In the genomic region with DNA sequence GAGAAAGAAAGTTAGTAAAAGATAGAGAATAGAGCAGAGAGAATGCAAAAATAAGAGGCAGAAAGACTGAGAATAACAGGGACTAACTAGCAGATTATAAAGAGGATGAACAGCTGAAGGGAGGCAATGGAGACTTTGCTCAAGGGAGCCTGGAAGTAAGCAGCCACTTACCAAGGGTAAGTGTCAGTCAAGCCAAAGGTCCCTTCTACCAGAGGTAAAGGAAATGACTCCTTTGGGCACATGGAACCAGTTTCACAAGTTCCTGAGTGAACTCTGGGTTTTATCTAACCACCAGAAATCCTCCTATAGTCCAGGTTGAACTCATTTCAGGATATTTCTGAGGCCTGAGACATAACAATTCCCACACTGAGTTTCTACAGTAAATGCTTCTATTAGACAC, we compare ENCODE assay signal across 23 mouse cellular contexts. TPM values are rescaled to one million over a fixed set of nuclear protein-coding genes. Genes with fewer than 3 reads are reported as not detected.
"Had no signal": no experiment of that assay in that cellular context is flagged by ENCODE, and none has a peak within 500 bp of the region (broad histone marks: within the 10 kb centered on the region; RNA-seq: fewer than 3 reads in every experiment).

No protein-coding gene starts in this region.

- DNase-seq: lung, adult 2 months; lung, postnatal 14 days; lung, postnatal 36 days; midbrain, embryonic 14.5 days; retina, postnatal 1 day; right cerebral cortex, adult 18-20 months; right cerebral cortex, postnatal 25 days; right cerebral cortex, postnatal 4 days; thymus, adult 2 months; thymus, postnatal 25 days; thymus, postnatal 4 days had no signal

- ATAC-seq: lung, postnatal 0 days; midbrain, embryonic 16.5 days had no signal

- H3K9me3 ChIP-seq: lung, embryonic 15.5 days; megakaryocyte, embryonic 14.5 days; midbrain, embryonic 10.5 days; midbrain, embryonic 12.5 days; neural tube, embryonic 13.5 days; neural tube, embryonic 15.5 days; stomach, embryonic 15.5 days had no signal

- H3K4me3 ChIP-seq: lung, embryonic 15.5 days; megakaryocyte, embryonic 14.5 days; midbrain, embryonic 10.5 days; midbrain, embryonic 12.5 days; myocyte; neural tube, embryonic 13.5 days; neural tube, embryonic 15.5 days; stomach, embryonic 15.5 days had no signal

- H3K36me3 ChIP-seq: lung, embryonic 15.5 days; midbrain, embryonic 10.5 days; midbrain, embryonic 12.5 days; neural tube, embryonic 13.5 days; neural tube, embryonic 15.5 days; stomach, embryonic 15.5 days had no signal

- H3K27ac ChIP-seq: lung, embryonic 15.5 days; macrophage; midbrain, embryonic 10.5 days; midbrain, embryonic 12.5 days; neural tube, embryonic 13.5 days; neural tube, embryonic 15.5 days; stomach, embryonic 15.5 days; stomach, postnatal 0 days had no signal

- H3K27me3 ChIP-seq: lung, embryonic 15.5 days; midbrain, embryonic 12.5 days; neural tube, embryonic 13.5 days; neural tube, embryonic 15.5 days; stomach, embryonic 15.5 days had no signal

- H3K4me2 ChIP-seq: lung, embryonic 15.5 days; midbrain, embryonic 12.5 days; neural tube, embryonic 13.5 days; neural tube, embryonic 15.5 days; stomach, embryonic 15.5 days had no signal

- H3K9ac ChIP-seq: lung, embryonic 15.5 days; midbrain, embryonic 12.5 days; neural tube, embryonic 13.5 days; neural tube, embryonic 15.5 days; stomach, embryonic 15.5 days had no signal

- H3K4me1 ChIP-seq: lung, embryonic 15.5 days; midbrain, embryonic 10.5 days; midbrain, embryonic 12.5 days; neural tube, embryonic 13.5 days; neural tube, embryonic 15.5 days; stomach, embryonic 15.5 days had no signal

RNA-seq across cellular contexts. Expression of gene Cth, which starts 47.0 kb away (rescaled TPM):
- polyA plus RNA-seq: macrophage had no signal
